Mouse (Mus musculus) thymus, postnatal 14 days (tissue): ENCODE results near the gene Cdh4.

Experiments used
- DNase-seq: peaks from one replicate; pipeline ENCODE4 v3.0.0; 2021

The Cdh4 gene

DNA sequence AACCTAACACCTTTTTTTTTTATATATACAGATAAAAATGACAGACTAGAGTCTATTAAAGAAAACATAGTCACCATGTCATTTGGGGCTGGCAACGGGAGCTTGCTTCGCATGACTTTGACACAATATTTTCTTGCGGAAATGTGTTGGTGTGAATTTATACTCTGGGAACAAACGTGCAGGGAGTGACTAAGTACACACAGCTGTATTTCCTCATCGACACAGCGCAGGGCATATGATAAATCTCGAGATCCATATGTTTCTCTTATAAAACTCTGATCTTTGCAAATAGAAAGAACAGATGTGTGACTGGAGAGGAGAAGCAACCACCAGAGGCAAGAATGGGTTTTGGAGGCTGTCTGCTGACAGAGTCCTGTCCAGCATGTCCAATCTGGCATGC lies 304.3 kb downstream of the Cdh4 start:
- DNase-seq, result no peak

DNA sequence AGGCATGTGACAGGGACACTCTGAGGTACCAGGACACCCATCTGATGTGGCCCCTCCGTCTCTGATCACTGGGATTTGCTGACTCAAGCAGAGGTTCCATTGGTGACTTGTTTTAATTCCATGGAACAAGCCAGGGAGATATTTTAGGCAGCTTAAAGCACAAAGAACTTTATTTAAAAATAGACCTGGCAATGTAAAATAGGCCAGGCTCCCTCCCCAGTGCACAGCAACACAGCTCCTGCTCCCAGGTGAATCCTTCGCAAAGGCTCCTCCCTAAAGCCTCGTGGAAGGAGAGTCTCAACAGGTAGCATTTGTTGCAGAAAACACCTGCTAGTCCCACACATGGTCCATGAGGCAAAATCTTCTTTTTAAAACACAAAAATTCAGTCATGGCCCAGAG lies 307.2 kb downstream of the Cdh4 start:
- no peak for DNase-seq

DNA sequence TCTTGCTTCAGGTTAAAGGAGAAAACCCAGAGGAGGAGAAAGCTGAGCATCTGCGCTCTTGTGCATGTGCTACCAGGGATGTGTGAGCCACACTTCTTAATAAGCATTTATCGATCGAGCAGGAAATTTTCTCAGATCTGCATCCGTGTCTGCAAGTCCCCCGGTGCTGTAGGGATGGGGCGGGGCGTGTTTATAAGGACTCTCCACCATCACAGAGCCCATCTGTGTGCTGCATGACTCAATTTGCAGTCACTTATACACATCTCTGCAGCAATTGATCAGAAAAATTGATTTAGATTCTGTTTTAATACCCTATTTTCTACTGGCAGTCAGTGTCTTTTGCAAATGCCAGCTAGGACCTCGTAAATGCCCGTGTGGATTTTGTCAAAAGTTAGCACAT lies 311.6 kb downstream of the Cdh4 start:
- no peak for DNase-seq

DNA sequence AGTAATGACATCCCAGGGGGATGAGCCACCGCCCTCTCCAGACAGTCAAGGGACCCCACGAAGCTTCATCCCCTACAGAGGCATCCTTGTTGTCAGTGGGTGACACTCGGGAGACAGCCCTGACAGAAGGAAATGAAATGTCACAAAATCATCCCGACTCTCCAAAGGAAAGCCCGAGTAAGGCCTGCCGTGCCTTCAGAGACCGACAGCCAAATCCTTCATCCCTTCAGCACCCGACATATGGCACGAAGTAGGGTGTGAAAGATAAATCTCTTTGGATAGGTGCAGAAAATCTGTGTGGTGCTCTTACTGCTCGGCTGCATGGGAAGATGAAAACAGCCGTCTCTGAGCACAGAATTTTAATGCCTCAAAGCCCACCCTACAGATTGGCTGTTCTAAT lies 312.5 kb downstream of the Cdh4 start:
- no peak for DNase-seq

DNA sequence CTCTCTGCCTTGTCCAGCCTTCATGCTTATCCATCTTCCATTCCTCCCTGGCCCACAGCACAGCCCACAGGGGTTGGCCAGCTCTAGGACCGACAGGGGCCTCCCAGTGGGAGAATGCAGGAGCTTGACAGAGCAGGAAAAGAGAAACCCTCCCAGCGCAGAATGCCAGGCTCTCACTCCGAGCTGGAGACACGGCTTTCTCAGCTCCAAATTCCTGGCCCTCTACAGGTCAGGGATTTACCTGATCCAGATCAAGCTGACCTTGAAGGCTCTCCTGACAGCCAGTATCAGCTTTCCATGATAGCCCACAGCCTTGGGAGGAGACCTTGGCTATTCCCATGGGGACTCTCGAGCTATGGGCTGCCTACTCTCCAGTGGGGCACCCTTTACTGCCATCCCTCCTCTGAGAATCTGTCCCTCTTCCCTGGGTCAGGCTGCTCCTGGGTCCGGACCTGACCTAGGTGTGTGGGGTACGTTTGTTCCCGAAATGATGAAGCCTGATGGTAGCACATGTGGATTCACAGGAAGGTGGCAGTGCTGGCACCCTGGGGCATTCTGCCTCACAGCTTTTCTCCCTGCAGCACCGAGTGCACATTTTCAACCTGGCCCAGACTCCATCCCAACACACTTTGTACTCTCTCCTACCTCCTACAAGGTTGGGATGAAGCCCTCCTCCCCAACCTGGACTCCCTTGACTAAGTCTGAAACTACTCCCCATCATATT lies 319.6 kb downstream of the Cdh4 start:
- no peak for DNase-seq

DNA sequence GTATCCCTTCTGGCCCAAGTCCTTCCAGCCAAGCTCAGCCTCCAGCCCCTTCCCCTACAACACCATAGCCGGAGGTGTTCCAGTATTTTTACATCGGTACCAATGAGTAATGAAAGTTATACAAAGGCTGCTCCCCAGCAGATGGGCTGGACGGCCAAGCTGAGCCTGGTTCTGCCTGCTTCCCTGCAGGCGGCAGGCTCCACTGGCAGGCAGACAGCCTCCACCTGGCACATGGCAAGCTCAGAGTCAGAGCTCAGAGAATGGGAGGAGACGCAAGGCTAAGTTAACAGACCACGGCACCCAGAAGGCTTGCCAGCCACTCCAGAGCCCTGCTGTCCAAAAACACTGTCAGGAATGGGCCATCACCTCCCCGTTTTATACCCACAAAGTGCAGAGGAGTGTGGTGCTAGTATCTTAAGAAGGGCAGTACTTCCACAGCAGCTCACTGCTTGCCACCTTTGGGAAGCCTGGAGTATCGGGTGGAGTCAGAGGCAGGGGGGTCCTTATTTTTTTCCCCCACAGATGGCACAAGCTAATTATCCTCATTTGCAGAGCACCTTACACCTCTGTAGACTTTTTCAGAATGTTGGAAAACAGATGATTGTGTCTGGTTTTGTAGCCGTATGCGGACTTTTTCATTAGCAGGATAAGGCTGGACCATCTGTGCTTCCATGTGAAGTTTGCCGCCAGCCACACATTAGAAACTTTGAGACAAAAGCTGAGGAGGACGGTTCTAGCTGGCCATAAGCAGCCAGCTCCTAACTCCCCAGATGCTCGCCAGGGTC lies 320.5 kb downstream of the Cdh4 start:
- DNase-seq, result no peak

DNA sequence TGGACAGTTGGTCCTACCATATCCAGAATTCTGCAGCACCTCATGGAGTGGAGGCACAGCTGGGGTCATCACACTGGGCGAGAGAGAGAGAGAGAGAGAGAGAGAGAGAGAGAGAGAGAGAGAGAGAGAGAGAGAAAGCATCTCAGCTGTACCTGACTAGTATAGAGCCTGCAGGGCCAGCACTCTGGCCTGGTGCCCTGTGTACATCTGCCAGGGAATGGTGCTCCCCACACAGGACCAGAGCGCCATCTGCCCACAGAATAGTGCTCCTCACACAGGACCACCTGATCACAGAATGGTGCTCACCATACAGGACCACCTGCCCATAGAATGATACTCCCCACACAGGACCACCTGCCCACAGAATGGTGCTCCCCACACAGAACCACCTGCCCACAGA lies 322.2 kb downstream of the Cdh4 start:
- no peak for DNase-seq

DNA sequence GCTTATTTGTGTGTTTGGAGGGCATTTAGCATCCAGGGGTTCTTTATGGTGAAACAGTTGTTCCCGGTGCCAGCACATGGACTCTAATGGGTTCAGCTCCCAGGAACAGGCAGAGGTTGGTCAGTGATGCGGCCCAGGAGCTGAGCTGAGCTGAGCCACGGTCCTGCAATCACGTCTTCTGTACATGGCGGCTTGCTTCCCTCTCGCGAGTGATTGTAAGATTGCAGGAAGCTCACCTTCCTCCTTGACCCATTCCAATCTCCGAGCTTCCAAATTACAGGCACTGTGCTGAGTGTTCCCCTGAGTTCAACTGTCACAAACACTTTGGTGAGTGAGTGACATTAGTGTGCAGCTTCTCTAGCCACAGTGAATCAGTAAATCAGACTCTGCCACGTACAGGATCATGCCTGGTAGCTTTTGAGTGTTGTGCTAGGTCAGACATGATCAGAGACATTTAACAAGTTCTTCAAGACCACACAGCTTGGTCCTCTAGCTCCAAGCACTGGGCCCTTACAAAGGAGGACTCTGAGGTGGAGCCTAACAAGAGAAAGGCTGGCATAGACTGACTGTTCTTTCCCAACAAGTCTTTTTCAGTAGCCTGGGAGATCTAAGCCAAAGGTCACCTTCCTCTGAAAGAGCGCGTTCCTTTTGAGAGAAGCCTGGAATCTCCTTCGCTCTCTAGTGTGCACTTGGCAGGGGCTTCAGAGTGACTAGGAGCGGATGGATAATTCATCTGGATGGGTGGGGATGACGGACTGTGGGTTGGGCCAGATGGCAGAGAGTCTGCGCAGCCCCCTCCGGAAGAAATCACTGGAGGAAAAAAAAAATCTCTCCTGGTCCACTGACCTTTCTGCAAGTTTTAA lies 324.7 kb downstream of the Cdh4 start:
- no peak for DNase-seq

DNA sequence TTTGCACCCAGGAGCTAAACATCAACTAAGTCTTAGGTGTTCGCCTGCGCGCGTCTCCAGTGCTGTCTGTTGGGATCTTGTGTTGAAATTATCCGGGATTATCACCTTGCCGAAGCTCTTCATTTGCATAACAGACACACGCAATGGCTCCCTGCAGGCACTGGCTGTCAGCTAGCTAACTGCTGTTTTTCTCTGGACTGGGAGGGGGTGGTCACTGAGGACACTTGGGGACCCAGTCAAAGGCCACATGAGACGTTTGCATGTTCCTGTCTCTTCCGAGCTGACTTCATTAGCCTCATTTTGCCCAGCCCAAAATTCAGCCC lies 325.3 kb downstream of the Cdh4 start:
- DNase-seq, result no peak

DNA sequence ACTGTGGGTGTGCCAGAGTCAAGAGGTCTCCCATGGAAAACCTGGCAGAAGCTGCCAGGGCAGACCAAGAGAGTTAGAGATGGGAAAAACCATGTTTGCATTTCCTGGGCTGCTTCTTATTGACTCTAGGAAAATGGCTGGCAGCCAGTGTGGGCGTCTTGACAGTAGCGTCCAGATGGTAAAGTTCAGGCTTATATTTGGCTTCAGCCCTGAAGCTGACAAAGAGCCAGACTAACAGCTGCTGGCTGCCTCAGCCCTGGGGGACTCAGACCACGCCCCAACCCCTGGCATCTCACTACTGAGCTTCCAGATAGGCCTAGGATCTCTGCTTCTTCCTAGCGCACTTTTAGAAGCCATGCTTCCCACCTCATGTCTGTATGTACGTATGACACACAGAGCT lies 326.9 kb downstream of the Cdh4 start:
- no peak for DNase-seq

DNA sequence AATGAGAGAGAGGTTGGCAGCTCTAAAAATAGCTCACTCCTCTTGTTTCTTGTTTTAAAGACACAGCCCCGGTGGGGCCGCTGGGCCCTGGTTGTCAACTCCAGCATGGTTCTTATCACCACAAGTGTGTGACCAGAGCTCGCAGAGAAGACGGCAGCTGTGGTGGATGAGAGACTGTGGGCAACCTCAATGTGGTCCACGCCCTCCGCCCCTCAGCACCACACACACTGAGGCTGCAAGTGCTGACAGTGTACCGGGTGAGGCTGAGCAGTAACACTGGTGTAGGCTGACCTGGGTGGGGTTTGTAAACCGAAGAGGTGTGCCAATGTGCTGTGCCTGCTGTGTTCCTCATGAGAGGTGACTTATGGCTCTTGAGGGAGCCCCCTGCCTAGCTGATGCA lies 327.7 kb downstream of the Cdh4 start:
- no peak for DNase-seq

DNA sequence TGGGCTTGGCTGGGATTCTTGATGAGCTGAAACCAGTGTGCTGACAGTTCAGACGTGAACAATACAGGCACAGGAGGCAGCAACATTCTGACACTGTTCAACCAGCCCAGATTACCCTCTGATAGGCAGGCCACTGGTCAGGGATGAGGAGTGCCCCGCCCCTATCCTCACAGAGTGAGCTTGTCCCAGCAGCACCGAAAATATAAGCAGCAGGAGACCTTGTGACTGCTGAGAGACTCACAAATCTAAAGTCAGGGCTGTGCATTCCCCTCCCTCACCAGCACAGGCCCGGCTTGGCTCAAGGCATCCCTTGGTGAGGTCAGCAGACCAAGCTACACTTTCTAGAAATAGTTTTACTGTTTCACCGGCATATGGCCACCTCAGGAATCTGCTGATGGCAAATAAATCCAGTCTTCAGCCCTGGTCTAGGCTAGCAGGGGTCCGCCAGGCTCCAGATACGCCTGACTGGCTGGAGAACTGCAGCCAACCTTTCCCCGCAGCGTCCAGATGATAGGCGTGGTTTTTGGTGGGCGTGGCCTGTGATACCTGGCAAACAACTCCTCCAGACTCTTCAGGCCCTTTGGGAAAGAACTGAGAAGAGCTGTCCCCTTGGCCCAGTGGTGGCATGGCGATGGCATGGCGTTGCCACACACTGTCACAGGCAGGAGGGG lies 332.3 kb downstream of the Cdh4 start:
- DNase-seq, result no peak

DNA sequence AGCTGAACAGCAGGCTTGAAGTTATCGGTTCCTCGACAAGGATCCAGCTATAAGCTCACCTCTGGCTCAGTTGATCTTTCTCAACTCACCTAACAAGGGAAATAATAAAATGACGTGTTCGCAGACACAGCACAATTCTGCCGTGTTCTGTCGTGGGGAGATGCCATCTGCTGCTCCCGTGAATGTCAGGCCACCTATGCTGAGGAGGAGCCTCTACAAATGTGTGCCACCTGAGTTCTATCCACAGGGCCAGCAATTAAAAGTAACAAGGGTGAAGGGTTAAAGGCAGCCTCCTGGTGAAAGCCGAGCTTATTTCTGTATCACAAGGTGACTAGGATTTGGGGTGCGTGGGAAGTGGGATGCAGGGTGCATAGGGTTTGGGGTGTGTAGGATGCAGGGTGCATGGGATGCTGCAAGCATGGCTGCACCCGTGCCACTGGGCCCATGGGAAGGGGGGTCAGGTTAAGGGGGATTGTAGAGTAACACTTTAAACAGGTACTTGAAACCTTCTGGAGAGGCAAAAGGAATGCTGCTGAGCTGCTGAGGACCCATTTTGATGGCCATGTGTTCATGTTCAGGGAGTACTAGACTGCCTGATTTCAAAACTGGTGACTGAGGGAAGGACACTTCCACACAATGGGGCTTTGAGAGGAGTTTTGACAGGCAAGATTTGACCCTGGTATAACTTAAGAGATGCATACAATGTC lies 333.9 kb downstream of the Cdh4 start:
- DNase-seq, result no peak

DNA sequence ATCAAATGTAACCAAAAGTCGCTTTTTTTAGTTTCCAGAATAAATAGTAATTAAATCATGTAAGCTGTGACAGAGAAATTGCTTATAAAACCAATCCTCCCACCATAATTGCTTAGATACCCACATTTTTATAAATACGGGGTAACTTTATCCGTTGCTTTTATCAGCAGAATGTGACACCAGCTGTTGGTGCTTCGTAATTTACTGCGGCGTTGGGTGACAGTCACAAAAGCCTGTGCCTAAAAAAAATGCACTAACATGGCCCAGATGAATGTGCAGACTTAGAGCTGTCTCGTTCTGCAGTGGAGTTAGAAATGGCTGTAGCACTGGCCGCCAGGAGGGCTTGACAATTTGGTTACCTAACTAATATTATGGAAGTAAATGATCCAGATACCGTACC lies 337.0 kb downstream of the Cdh4 start:
- no peak for DNase-seq

DNA sequence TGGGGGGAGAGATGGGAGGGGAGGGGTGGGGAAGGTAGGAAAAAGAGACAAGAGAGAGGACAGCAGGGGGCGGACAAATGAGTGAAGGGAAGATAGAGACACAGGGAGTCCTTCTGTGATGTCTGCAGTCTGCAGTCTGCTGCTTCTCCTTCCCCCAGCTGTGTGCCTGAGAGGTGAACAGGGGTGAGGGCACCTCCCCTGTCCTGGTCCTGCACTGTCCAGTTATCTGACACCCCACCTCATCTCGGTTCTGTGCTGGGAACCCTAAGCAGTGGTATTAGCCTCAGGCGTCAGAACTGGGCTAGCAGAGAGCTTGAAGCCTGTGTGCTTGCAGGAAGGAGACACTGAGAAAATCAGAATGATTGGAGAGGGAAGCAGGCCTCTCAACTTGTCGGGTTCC lies 338.7 kb downstream of the Cdh4 start:
- no peak for DNase-seq

DNA sequence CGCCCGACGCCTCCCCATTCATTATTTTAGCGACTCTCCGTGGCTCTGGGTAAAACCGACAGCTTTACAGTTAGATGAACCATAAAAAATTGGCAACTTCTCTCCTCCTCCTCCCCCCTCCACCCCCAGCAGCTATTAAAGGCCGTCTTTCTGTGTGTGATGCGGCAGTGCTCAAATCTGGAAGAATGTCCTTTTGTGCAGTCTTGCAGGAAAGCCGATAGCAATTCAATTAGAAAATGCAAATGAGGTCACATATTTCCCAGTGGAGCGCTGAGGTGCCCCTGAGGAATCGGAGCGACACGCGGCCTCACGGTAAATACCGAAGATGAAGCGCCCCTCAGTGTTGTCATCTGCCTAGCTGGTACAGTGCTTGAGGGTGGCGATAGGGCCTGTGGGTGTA lies 345.0 kb downstream of the Cdh4 start:
- DNase-seq, result no peak

DNA sequence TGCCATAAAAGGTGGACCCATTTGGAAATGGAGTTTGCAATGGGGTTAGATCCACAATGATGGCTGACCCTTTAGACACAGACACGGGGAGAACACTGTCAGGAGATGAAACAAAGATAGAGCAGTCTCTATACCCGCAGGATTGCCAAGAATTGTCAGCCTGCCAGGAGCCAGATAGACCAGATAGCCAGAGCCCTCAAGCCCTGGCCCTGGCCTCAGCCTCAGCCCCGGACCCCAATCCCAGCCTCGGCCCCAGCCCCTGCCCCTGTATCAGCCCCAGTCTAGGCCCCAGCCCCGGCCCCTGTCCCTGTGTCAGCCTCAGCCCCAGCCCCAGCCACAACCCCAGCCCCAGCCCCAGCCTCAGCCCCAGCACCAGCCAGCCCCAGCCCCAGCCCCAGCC lies 345.6 kb downstream of the Cdh4 start:
- no peak for DNase-seq

DNA sequence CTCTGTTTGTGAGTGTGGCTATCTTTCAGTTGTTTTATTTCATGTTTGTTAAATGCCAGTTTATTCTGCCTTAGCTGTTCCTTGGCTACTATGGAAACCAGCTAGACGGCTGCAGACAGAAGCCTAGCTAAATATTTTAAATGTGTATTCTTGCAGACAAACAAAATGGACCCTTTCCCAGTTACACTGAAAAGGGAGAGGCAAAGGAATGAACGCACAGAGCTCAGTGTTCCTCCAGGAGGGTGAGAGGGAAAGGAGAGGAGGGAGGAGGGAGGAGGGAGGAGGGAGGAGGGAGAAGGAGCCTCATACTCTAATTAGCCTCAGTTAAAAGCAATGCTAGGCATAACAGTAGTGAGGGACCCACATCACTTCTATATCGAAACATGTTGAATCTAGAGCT lies 348.5 kb downstream of the Cdh4 start:
- no peak for DNase-seq

DNA sequence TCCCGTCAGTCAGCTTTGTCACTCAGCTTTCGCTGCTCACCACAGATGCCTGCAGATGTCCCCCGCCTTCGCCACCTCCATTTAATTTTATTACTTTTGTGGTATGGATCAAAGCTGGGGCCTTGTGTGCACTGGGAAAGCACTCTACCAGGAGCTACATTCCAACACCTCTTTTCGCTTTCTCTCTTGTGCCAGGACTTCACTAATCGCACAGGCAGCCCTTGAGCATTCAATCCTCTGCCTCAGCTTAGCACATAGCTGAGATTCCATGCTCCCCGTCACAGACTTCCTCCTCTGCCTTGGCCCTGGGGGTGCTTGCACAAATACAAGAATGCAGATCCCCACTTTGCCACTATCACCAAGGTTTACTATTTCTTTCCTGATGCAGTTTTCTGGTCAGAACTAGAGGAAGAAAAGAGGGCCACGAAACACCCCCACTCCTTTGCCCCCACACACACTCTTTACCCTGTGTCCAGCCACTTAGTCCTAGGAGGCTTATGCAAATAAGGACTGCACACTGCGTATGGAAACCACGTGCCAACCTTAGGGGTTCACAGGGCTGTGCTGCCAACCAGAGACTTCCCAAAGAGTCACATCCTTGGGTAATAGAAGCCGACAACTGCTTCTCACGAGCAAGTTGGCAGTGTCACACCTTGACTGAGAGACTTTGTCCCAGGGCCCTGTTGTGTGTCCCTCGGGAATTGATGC lies 350.3 kb downstream of the Cdh4 start:
- no peak for DNase-seq

DNA sequence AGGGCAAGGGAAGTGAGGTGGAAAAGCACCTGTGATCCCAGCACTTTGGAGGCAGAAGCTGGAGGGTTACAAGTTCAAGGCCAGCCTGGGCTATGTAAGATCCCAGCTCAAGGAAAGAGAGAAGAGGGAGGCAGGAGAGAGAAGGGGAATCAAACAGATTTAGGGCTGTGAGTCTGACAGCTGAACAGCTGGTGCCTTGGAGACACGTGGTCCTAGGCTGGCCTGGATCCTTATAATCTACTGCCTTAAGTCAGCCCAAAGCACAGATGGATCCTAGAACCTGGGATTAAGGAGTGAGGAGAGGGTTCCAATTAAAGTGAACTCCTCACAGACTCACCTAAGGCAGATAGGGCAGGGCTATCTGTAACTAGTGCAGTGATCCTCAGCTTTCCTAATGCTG lies 352.1 kb downstream of the Cdh4 start:
- DNase-seq, result no peak

DNA sequence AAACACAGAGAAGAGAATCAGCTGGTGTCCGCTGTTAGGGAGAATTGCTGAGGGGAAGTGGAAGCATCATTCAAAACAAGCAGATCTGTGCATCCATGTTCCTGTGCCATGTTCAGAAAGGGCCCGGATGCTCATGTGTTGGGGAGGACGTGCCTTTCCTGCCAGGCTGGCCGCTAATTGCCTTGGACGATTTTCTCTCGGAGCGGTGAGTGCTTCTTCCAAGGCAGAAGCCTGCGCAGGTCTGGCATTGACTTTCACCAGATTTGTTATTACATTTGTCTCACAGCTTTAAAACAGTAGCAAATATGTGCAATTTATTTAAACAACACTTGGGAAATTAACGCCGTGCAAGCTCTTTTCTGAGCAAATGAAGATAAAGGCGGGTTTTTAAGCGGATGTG lies 353.2 kb downstream of the Cdh4 start:
- DNase-seq, result no peak

DNA sequence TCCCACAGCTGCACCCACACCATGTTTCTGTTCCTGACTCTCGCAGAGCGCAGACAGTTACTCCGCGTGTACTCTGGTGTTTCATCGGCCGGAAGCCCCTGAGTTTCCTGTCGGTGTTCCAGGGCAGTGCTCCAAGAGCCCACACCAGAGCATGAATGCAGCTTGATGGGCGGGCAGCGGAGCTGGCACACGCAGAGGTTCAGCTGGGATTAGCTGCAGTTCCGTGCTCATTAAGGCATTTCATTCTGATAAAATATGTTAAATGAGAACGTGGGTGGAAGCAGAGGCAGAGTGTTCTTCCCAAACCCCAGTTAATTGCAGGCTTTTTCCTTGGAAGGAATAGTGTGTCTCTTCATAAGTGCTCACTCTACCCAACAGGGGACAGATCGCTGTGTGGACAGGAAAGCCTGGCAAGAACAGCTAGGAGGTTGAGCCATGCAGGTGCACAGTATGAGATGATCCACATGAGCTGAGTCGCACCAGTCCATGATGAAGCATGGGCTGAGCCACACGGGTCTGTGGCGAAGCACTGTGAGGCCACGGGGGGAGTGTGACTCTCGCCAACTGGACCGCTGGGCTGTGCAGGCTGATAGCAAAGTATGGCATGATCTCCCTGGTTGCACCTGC lies 357.8 kb downstream of the Cdh4 start:
- DNase-seq, result no peak
